Mouse (Mus musculus): ENCODE data around the gene Ncam1.

DNA sequence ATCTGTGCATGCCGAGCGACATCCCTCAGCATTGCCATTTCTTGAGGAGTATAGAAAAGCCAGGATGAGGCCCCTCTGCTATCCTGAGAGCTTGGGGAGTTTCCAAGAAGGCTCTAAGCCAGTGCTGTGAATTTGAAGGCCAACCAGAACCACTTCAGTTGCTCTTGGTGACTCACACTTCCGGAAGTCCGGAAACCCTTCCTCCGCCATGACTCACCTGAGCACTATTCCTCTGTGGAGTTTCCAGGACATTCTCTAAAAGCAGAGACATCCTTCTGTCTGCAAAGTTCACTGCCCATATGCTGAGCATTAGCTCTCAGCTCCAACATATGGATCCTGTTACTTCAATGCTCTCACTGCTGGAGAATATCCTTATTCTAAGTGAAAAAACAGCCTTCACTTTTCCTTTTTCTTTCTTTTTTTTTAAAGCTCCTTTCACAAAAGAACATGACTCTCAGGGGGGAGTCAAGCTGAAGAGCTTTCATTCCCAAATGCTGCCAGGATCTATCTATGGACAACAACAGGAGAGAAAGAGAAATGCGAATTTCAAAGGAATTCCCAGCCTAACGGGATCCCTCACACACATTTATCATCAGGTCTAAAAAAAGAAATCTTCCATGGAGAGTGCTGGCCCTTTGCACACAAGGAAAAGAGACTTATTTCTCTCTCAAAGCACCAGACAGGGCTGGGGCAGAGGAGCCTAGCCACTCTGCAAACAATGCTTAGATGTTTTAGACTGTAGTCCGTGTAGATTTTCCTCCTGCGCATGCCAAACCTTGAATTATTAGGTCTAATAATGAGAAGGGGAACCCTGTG, 226.8 kb downstream of the Ncam1 start:
- no peak for TF ChIP-seq CTCF (IDR thresholded peaks at IDR 0.05; ENCODE audit: low read depth)
- TF ChIP-seq EP300 (IDR thresholded peaks at IDR 0.05; ENCODE audit: low read depth): no peak

Measured in liver, postnatal 0 days (tissue).